Mouse (Mus musculus) forelimb bud, embryonic 11.5 days (tissue): ENCODE measurements at regions not wholly inside any gene's neighbourhood (a gene's known extent, or its start where the extent isn't known, plus 50 kb on each side); places are given as distances from the start of the nearest gene placed in this dataset.

Experiments
- DNase-seq: peaks from one replicate; pipeline ENCODE4 v3.0.0-alpha.2; 2012; ENCODE audit warnings: low read depth, low spot score

DNA sequence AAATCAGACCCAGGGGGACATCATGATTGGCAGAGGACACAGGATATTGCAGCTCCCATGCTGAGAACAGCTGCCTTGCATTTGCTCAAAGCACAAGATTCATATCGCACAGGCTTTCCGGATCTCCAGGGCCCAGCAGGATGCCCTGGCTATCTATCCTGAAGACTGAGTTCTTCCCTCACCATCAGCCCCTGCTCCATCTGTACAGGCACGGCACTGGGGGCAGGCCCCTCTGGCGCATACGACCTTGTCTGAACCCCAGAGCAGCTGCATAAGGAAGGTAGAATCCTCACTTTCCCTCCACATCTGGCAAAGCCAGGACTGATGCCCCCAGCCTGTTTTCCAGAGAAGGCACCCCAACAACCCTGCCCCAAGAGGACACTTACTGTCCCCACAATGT, 266.8 kb downstream of the Tns1 start:
- no peak for DNase-seq

DNA sequence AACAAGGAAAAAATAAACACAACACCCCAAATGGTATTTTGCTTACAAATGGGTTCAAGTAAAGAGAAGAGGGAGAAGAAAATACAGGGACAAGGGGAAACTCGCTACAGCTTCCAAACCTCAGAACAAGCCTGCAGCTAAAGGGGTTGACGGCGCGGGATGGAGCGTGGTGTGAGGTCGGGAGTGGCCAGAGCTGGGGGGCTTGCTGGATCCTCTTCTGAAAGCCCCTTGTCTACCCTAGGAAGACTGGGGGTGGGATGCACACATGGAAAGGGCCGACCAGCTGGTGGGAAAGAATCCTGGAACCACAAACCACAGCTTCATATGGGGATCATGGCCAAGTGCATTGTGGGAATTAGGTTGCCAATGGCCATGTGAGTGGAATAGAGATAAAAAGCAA, 267.4 kb downstream of the Tns1 start:
- DNase-seq = no peak

DNA sequence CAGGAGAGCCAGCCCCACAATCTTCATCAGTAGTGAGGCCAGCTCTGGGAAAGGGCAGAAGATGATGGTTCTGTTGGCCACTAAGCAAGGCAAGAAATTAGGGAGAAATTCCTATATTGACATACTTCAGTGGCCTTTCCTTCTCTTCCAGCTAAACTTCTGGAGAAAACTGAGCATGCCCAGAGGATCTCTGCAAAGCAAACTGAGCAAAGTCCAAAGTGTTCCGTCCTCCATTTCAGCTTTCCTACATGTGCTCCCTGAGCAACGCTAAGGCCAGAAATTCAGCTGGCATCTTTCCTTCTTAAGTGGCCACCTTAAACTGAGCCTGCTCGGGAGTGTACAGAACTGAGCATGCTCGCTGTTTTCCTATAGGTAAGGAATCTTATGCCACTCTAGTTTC, 268.9 kb downstream of the Tns1 start:
- no peak for DNase-seq

DNA sequence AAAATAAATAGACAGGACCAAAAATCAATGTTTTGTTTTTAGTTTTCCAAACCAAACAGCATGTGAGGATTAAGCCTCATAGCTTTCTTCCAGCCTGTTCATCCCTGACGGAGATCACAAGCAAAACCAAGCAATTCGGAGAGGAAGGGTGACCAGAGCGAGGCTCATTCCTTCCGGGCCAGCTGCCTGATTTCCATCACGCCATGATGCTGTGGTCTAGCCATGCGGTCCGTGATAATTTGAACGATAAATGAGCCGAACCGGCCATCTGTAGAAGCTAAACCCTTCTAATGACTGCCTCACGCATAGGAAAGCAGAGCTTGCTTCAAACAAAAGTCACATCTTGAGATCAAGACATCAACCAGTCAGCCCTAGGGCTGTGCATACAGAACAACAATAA, 270.4 kb downstream of the Tns1 start:
- no peak for DNase-seq

DNA sequence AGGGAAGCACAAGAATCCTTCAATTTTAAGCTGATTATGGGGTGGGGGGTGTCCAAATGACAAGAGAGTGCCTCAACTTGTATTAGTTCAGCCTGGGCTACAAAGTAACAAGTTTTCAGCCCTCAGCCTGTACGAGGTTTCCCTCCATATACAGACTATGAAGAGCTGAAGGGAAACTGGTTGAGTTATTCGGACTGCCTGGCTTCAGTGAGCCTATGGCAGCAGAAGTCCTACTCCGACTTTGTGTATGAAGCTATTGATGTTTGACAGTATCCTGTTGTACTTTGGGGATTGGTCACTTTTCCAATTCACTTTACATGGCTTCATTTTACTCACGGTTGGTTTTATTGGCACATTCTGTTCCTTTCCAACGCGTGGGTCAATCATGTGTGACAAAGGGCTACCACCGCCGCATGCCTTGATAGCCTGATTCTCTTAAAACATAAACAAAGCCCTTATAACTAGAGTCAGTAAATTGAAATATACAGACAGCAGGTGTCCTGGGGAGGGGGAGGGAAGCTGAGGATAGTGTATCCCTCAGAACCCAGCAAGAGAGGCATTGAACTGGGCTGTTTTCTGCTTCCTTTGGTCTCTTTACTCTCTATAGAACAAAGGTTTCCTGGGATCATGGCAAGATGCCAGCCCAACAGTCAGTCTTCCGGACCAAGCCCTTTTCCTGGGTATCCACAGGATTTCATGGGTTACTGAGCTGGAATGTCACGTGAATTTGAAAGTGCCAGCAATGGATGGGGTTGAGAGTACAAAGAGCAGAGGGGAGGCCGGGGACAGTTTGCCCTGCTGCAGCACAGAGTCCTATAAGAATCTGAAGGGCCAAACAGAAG, 273.9 kb downstream of the Tns1 start:
- no peak for DNase-seq

DNA sequence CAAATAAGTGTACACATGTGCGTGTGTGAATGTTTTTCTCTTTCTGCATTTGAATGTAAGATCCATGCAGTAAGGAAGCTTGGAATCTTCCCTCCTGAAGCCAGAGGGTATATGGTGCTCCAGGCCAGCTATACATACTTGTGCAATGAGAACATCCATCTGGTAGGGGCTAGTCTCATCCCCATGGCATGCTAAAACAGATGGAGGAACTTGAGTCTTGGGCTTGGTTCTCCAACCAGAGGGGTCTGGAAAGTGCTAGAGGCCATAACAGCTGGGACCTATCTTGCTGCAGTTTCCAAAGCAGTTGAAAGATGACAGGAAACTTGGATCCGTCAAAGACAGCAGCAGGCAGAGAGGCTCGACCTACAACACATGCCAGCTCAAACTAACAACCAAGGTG, 275.9 kb downstream of the Tns1 start:
- DNase-seq = no peak

DNA sequence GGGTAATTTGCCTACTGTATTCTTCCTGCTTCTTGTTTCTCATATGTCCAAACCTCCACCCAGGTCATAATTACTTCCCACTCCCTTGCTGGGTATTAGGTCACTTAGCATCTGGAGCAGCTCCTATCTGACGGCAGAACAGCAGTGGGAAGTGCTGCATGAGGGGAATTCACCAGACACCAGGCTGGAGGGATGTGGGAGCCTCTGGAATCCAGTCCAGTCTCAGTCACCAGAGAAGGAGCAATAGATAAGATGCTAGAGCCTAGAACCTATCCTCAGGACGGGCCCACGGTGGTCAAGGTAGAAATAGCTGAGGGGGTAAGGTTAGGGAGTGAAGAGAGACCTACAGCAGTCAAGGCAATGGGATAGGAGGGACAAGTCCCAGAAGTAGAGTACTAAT, 277.1 kb downstream of the Tns1 start:
- DNase-seq = no peak

DNA sequence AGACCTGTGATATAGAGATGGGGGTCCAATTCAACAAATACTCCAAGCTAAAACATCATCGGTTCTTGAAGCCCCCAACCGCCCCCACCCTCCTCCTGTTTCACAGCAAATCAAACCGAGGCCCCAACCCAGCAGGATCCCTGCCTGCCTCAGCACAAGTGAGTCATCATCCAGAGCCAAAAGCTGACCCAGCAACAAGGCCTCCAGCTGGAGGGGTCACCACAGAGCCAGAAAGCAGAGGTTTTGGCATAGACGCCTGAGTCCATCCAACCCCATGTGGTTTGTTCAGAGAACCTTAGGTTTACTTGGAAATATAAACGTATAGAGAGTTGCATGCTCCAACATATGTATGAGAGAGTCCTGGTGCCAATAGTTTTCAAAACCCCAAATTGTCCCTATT, 279.1 kb downstream of the Tns1 start:
- DNase-seq = no peak

DNA sequence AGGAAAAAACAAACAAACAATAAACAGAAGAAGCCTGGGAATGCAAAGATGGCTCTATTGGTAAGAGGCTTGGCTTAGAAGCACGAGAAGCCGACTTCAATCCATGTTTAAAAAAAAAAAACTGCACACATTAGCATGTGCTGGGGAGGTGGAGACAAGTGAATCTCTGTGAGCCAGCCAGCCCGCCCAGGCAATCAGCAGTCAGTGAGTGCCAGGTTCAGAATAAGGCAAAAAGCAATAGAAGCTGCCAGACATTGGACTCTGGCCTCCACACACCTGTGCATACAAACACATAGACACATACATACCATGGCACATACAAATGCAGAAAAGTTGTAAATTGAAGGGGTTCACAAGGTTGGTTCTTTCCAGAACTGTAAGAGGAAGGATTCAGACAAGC, 279.7 kb downstream of the Tns1 start:
- no peak for DNase-seq

DNA sequence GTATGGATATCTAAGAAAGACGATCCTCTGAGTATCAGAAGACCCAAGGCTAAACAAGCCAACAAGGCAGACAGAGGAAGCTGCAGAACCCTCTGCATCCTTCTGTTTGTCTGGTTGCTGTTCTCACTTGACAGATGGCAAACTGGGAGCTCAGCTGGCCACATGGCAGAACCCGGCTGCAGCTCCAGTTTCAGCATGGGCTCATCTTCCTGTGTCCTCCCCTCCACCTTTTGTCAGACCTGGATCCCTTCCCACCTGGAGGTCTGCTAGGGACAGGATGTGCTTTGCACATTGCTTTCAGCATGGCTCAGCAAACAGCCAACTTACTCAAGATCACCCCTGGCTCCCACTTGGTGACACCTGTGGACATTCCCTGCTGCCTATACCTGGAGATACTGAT, 284.9 kb downstream of the Tns1 start:
- DNase-seq = no peak

DNA sequence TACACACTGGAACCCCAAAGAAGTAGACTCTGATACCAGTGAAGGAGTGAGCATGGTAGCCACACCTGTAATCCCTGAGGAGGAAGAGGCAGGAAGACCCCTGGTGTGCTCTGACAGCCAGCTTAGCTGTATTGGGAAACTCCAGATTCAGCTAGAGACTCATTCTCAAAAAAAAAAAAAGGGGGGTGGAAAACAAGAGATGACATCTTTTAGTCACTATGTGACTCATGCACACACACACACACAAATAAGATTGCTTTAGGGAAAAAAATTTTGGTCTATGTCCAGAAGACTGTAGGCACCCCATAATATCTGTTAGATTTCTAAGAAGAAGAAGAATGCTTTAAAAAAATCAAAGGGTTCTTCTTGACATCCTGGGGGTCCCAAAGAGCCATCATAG, 287.6 kb downstream of the Tns1 start:
- no peak for DNase-seq

DNA sequence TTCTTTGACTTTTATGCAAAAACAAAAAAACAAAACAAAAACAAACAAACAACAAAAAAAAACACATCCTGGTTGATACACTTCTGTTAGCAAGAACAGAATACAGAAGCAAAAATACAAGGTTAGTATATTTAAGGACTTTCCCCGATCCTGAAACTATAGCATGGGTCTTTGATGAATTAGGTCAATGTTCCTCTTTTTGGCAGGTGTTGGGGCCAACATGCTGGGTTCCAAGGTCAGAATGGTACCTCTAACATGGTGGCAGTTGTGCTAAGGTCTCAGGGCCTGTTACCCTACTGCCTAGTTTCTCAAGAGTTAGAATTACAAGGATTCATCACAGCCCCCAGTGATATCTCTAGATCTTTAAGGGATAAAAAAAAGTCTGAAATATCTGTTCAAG, 289.7 kb downstream of the Tns1 start:
- no peak for DNase-seq

DNA sequence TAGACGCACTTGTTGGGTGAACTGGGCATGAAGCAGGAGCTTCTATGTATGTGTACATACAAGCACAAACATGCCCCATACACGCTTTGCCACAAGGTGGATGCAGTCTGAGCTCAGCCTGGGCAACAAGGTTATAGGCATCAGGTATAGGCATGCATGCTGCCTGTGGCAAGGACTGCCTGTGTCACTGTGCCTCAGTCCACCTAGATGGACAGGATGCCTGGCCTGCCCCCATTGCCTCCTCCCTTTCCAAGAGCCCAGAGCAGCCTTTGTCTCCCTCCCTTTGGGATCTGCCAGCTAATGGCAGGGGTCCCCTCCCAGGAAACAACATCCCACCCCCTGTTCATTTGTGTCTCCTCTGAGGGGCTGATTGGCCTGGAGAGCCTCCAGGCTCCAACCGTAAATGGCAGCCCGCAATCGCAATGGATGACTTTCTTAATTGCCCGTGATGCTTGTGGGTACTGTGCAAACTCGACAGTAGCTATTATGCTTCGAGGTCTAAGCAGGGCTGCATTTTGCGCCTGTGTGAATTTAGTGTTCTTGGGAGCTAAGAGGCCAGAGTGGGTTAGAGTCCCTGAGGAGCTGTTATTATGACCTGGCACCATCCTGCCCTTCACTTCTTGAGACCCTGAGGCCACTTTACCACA, 293.6 kb downstream of the Tns1 start:
- DNase-seq = no peak

DNA sequence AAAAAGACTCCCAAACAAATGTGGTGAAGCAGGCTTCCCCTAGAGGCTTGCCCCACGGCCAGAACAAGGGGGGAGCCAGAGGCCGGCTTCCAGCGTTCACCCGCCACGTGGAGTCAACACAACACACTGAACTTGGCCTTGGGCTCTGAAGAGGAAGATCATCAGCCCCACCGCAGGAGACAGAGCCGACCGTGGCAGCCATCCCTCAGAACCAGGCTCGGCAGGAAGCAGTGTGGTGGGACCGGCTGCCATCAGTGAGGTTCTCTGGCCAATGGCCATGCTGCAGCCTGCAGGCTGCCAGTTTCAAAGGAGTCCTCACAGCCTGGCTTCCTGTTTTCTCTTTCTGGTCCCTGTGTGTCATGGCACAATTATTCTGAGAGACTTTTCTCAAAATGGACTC, 295.3 kb downstream of the Tns1 start:
- DNase-seq = no peak

DNA sequence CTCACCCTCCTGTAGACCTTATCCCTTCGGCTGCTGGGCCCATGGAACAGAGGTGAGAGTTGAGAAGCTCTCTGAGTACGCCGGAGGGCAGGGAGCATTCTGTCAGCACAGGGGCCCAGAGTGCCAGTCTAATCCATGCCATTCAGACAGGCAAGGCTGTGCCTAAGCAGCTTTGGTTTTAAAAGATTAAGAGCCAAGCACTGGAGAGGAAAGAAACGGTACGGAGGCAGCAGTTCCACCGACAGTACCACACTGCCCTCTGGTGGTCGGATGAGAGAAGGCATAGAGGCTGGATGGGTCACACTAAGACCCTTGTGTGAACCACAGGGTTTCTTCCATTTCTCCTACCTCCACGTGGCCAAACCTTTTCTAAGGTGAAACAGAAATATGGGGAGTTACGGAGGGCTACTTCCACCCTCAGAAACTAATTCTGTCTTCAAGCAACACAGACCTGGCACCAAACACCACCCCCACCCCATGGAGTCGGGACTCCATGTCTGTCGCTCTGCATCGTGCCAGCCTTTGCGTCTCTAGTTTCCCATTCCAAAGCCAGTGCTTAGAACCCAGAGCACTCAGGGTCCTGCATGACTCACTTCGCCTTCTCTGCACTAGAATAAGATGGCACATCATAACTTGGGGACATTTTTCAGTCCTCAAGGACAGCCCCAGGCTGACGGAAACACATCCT, 297.9 kb downstream of the Tns1 start:
- peak; percentile 90 for DNase-seq

DNA sequence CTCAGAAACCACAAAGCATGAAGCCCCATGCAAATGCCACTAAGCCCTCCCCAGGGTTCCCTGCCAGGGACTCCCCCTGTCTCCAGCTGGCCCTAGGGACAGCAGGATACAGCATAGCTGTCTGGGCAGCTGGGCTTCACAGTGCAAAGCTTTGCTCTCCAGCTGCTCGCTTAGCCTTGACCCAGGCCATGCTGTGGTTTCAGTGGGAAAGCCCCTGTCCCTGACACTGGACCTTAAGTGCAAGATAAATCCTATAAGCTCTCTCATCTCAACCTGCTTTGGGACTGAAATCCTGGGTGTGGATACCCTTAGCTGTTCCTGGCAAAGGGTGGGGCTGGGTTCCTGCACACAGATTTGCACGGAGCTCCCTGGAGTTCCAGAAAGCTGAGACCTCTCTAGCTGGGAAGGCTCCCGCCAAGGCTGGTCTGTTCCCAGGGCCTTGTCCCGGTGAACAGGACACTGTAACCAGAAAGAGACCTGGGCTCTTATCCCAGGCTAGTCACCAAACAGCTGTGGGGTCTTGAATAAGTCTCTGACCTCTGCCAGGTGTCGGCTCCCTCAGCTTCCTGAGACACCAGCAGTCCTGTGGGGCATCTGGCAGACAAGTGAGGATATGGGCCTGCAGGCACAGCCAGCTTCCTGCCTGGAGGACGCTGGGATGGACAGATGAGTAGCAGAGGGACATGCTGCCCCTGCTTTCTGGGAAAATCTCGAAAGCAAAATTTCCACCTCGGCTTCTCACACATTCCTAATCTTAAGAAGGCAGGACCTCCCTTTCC, 299.7 kb downstream of the Tns1 start:
- DNase-seq = no peak

DNA sequence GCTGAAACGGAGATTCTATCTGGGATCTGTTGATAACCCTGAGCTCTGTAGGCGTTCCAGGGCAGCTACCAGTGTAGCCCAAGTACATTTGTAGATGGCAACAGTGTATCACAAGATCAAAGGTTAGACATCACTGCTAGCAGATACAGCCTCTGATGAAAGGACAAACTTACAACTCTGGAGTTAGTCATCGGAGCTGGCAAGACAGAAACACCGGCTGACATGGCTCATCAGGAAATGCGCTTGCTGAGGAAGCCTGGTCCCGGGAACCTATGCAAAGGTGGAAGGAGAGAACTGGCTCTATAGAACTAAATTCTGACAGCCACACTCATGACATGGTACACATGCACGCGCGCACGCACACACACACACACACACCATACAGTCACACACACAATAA, 300.5 kb downstream of the Tns1 start:
- DNase-seq = no peak

DNA sequence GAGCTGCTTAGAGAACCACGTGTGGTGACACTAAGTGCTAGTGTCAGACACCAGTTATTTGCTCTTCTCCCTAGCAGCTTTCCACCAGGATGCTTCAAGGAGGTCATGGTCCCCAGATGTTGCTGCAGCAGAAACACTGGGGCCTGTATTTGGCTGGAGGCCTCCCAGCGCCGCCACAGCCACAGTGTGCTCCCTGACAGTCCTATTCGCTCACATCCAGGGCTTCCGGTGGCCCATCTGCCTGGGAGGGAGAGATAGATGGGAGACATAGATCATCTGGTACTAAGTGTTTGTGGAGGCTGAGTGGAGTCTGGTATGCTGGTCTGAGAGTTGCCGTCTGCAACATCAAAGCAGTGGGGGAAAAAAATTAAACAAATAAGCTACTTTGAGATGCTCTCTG, 301.6 kb downstream of the Tns1 start:
- no peak for DNase-seq

DNA sequence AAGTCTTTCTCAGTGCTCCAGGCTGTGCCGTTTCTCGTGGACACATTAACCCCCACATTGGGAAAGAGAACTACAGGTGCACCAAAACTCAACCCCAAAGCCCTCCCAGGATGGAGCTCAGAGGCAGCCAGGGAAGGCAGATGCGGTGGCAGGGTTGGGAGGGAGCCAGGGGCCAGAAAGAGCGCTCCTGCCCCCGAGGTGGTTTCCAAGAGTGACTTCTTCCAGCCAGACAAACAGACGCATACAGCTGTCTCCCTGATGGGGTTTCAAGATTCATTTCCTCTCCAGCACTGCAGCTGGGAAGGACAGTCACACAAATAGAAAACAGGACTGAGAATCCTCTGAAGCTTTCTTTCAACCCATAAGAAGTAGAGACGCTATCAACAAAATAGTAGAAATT, 303.5 kb downstream of the Tns1 start:
- DNase-seq = no peak

DNA sequence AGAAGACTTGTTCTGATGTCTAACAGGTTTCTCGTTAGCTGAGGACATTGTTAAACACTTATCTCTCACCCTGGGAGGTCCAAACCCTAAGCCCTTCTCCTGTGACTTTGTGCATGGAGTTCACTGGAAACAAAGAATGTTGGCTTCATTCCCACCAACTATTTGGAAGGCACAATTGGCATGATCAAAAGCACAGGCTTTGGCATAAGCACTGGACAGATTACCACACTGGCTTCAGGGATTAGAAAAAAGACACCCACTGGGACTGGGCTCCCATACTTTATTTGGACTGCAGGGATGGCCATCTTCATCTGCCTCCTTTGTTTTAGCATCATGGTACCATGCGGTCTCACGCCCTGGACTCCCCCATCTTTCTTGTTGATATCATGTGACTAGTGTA, 317.0 kb downstream of the Tns1 start:
- DNase-seq = no peak

DNA sequence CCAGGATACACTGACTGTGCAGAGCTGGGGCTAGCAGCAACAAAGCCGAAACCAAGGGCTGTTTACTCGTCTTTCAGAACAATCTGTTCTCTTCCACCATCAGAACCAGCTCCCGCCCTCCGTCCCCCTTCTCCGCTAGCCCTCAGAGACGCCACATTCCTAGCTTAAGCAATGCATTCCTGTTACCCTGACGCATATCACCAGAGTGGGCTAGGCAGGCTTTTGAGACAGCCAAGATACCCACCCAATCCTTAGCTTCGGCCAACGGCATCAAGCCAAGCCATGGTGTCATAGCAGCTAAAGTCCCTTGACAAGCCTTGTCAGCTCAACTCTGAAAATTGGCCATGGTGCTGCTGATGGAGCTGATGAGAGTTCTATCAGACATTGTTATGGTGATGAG, 319.1 kb downstream of the Tns1 start:
- no peak for DNase-seq

DNA sequence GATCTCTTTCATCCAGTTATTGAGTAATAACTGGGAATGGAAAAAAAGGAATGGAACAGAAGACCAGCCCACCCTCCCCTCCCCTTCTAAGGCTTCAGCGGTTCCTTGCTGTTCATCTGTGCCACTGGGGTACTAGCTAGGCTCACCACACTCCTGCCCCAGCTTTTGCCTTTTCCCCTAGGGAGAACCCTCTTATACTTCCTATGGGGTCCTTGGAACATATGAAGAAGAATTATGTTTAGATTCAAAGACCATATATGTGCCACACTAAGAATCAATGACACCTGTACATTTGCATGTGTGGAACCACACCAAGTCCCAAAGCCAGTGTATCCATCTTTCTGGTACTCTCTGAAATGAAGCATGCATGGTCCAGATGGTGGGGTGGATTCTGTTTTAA, 324.3 kb downstream of the Tns1 start:
- no peak for DNase-seq
